Mouse (Mus musculus) hindbrain, embryonic 16.5 days (tissue): ENCODE results near the gene Myo19. TPM values are rescaled to one million over a fixed set of nuclear protein-coding genes. Genes with fewer than 3 reads are reported as not detected.

ENCODE experiments used
- ATAC-seq: fragments of 200-750 bp; cut with Nextera tagmentation; 2 replicates; pipeline ENCODE4 v1.8.0; 2017; ENCODE audit warnings: moderate TSS enrichment, moderate library complexity
- H3K27ac ChIP-seq: fragments of 300-500 bp; sonication (generic); 2 replicates; pipeline ENCODE4 v1.5.1; 2014; ENCODE audit warnings: low read depth, mild to moderate bottlenecking, control low read depth, low read length, moderate library complexity
- H3K27me3 ChIP-seq: fragments of 300-500 bp; sonication (generic); replicated peaks from 2 replicates; pipeline ENCODE4 v1.6.1; 2014; ENCODE audit warnings: low read length; ENCODE audit not compliant: control insufficient read depth, insufficient read depth
- H3K36me3 ChIP-seq: fragments of 300-500 bp; sonication (generic); 2 replicates; pipeline ENCODE4 v1.6.1; 2014; ENCODE audit warnings: mild to moderate bottlenecking, low read length, moderate library complexity, mixed read lengths; ENCODE audit not compliant: control insufficient read depth, insufficient read depth
- H3K4me1 ChIP-seq: fragments of 300-500 bp; sonication (generic); 2 replicates; pipeline ENCODE4 v1.6.1; 2014; ENCODE audit warnings: low read depth, low read length; ENCODE audit not compliant: control insufficient read depth, insufficient read depth
- H3K4me2 ChIP-seq: fragments of 300-500 bp; sonication (generic); 2 replicates; pipeline ENCODE4 v1.6.1; 2014; ENCODE audit warnings: mild to moderate bottlenecking, low read length, control low read depth, moderate library complexity
- H3K4me3 ChIP-seq: fragments of 300-500 bp; sonication (generic); 2 replicates; pipeline ENCODE4 v1.5.1; 2014; ENCODE audit warnings: mild to moderate bottlenecking, low read length, control low read depth, moderate library complexity
- H3K9ac ChIP-seq: fragments of 300-500 bp; sonication (generic); 2 replicates; pipeline ENCODE4 v1.6.1; 2014; ENCODE audit warnings: low read depth, mild to moderate bottlenecking, control low read depth, low read length, moderate library complexity
- H3K9me3 ChIP-seq: fragments of 300-500 bp; sonication (generic); 2 replicates; pipeline ENCODE4 v1.6.1; 2014; ENCODE audit warnings: mild to moderate bottlenecking, low read length, moderate library complexity; ENCODE audit not compliant: control insufficient read depth
- WGBS: fragments of 180-500 bp; shearing (Covaris S2); extraction: QIAGEN DNeasy Blood & Tissue Kit; methylation state at CpG from one replicate; pipeline ENCODE4 v1.1.7; 2014; 5-methylcytosine and 5-hydroxymethylcytosine counted together
- polyA plus RNA-seq: library from polyadenylated mRNA; unstranded; fragments of >200 nt; fragmentation: Nextera tagmentation; extraction: Ambion mirVana; gene quantifications from 2 replicates; pipeline ENCODE4 v1.2.1, GENCODE M21; 2015

Myo19 gene
- polyA plus RNA-seq, 1 experiment from 2014 or later = 6.3 TPM

DNA sequence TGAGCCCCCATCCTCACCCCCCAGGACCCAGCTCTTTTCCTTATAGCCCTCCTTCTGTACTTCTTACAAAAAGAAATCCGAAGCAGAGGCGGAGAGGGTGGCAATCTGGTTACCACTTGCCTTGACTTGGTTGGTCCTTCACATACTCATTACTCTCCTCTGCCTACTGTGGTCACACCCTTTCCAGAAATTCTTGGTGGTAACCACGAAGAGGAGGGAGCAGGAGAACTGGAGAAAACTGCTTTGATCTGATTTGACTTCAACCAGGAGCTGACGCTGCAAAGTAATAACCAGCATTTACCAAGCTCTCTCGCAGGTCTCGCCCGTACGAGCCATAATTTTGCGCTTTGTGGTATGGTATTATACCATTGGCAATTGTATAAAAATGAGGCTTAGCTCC lies 1.0 kb downstream of the Myo19 start:
- Histone ChIP-seq H3K27ac (peak overlapping the region; percentile 87), H3K9me3 (no peaks in the 10 kb centered on the region), H3K4me1 (peaks cover 16% of the 10 kb centered on the region), H3K4me3 (peak overlapping the region; percentile 96), H3K4me2 (peak overlapping the region; percentile 71), H3K27me3 (no peaks in the 10 kb centered on the region), H3K36me3 (peaks cover 11% of the 10 kb centered on the region; the same call in 1 of the 2 replicates), H3K9ac (peak overlapping the region; percentile 90)
- 0 out of 2 replicates have a peak, but pooled peaks have one; percentile 1 for ATAC-seq
- WGBS = 63% methylated on average over 9 of the region's 9 CpGs

DNA sequence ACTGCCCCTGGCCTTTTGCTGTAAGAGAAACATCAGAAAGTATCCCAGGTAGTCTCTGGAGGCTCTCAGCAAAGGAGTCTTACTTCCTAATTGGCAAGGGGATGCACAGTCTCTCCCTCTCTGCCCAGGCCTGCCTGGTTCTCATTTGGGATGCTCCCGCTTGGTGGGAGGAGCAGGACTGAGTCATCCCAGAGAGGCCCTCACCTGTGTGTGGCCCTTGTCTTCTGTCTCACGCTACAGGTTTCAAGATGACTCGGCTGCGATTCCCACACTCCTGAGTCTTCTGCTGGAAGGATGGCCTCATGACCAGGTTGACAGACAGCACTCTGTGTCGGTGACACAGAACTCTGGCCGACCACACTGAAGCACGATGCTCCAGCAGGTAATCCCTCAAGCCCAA lies 2.4 kb downstream of the Myo19 start:
- 95% methylated on average over 7 of the region's 7 CpGs for WGBS
- no peaks in the 10 kb centered on the region for H3K9me3 ChIP-seq
- ATAC-seq = no peak
- no peak overlapping the region for H3K4me3 ChIP-seq
- peaks cover 17% of the 10 kb centered on the region; the same call in 1 of the 2 replicates for H3K36me3 ChIP-seq
- H3K27me3 ChIP-seq = no peaks in the 10 kb centered on the region
- no peak overlapping the region for H3K9ac ChIP-seq
- peaks cover 16% of the 10 kb centered on the region for H3K4me1 ChIP-seq
- H3K27ac ChIP-seq = no peak overlapping the region
- H3K4me2 ChIP-seq = no peak overlapping the region

DNA sequence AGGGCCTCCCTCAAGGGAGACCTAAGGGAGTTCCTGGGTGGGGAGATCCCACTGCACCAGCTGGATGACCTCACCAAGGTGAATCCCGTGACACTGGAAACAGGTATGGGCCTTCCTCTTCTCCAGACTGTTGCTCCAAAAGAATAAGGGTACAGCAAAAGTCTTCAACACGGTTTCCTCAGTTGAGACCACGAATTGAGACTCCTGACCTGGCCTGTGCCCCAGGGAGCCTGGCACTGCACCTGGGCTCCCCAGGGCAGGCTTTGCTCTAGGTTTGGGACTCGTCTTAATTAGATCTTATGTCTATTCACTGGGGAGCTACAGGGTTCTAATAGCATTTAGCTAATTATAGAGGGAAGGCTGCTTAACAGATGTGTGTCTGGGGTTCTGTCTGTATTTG lies 5.3 kb downstream of the Myo19 start:
- no peak overlapping the region for H3K4me2 ChIP-seq
- H3K27ac ChIP-seq = no peak overlapping the region
- H3K9ac ChIP-seq = no peak overlapping the region
- ATAC-seq = no peak
- no peak overlapping the region for H3K4me3 ChIP-seq
- WGBS = 89% methylated on average over 4 of the region's 4 CpGs
- peaks cover 32% of the 10 kb centered on the region for H3K36me3 ChIP-seq
- H3K4me1 ChIP-seq = peaks cover 9% of the 10 kb centered on the region
- H3K27me3 ChIP-seq = no peaks in the 10 kb centered on the region
- H3K9me3 ChIP-seq = no peaks in the 10 kb centered on the region

DNA sequence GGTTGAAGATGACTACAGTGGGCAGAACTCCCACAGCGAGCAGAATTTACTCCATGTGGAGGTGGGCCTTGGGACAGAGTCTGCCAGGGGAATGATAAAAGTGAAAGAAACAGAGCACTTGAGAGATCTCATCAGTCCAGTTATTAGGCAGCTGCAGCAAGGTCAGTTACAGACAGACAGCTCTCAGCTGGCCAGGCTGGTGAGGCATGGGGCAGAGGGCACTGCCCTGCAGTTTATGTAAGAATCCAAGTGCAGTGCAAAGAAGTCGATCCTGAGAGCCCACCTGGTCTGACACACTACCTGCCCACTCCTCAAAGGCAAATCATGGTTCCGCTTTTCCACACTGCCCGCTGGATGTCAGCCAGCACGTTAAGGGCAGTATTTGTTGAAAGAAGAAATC lies 6.3 kb downstream of the Myo19 start:
- Histone ChIP-seq H3K4me3 (no peak overlapping the region), H3K9me3 (no peaks in the 10 kb centered on the region), H3K36me3 (peaks cover 32% of the 10 kb centered on the region), H3K4me2 (no peak overlapping the region), H3K27ac (no peak overlapping the region), H3K4me1 (peaks cover 3% of the 10 kb centered on the region), H3K27me3 (no peaks in the 10 kb centered on the region), H3K9ac (no peak overlapping the region; the same call in 1 of the 2 replicates)
- 94% methylated on average over 5 of the region's 5 CpGs for WGBS
- ATAC-seq = no peak

DNA sequence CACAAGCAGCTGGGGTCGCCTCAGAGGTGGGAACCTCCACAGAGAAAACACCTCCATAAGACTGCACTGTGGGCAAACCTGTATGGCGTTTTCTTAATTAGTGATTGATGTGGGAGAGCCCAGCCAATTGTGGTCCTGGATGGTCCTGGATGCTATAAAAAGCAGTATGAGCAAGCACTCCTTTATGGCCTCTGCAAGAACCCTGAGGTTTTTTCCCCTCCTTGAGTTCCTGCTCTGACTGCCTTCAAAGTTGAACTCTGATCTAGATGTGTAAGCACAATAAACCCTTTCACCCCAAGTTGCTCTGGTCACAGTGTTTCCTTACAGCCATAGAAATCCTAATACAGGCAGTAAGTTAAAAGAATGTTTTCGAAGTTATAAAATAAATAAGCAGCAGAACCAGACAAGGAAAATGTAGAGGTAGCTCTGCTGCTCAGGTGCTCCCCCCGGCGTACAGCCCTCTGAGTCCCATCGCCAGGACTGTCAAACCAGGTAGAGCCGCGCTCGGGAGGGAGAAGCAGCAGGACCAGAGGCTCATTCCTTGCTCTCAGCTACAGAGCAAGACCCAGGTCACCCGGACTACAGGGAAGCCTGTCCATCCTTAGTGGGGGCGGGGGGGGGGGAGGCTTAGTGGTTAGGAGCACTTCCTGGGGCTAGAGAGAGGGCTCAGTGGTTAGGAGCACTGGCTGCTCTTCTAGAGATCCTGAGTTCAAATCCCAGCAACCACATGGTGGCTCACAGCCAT lies 7.0 kb downstream of the Myo19 start:
- peaks cover 32% of the 10 kb centered on the region for H3K36me3 ChIP-seq

DNA sequence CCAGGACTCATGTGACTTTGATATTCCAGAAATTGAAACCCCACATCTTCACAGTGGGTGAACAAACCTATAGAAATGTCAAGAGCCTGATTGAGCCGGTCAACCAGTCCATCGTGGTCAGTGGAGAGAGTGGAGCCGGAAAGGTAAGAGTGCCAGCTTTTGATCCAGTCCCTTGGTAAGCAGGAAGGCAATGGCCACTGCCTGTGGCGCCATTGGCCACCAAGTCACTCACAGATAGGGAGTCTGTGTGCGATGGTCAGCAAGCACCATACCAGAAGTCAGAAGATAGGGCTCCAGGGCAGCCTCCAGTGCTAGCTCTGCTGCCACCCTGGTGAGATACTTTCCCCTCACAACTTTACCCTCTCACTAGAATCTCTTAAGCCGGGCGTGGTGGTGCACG lies 8.1 kb downstream of the Myo19 start:
- Histone ChIP-seq H3K36me3 (peaks cover 32% of the 10 kb centered on the region), H3K27ac (no peak overlapping the region), H3K9ac (no peak overlapping the region), H3K4me1 (no peaks in the 10 kb centered on the region), H3K4me2 (no peak overlapping the region), H3K9me3 (no peaks in the 10 kb centered on the region), H3K27me3 (no peaks in the 10 kb centered on the region), H3K4me3 (no peak overlapping the region)
- WGBS = 96% methylated on average over 8 of the region's 8 CpGs
- no peak for ATAC-seq

More for the DNA sequence above, 7.0 kb downstream of the Myo19 start:
- no peaks in the 10 kb centered on the region for H3K9me3 ChIP-seq
- H3K9ac ChIP-seq = no peak overlapping the region
- ATAC-seq = no peak
- H3K27me3 ChIP-seq = no peaks in the 10 kb centered on the region
- no peak overlapping the region for H3K4me2 ChIP-seq
- no peaks in the 10 kb centered on the region for H3K4me1 ChIP-seq
- whole genome bisulfite sequencing = 85% methylated on average over 11 of the region's 11 CpGs
- H3K4me3 ChIP-seq = no peak overlapping the region
- H3K27ac ChIP-seq = no peak overlapping the region

DNA sequence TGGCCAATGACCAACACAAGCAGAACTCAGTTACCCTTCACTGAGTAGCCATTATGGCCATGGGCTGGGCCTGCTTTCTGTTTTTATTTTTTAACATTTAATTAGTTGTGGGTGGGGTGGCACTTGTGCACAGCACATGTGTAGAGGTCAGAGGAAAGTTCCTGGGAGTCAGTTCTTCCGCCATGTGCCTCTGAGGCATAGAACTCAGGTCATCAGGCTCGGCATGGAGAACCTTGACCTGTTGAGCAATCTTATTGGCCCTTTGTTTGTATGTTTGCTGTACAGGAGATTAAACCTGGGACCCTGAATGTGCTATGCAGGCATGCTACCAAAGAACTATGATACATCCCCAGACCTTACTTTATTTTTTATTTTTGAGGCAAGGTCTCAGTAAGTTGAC lies 9.5 kb downstream of the Myo19 start:
- Histone ChIP-seq H3K4me1 (no peaks in the 10 kb centered on the region), H3K4me3 (no peak overlapping the region), H3K4me2 (no peak overlapping the region), H3K27me3 (no peaks in the 10 kb centered on the region), H3K9me3 (no peaks in the 10 kb centered on the region), H3K9ac (no peak overlapping the region), H3K36me3 (peaks cover 33% of the 10 kb centered on the region), H3K27ac (no peak overlapping the region)
- no peak for ATAC-seq
- WGBS = 96% methylated on average over 2 of the region's 2 CpGs

DNA sequence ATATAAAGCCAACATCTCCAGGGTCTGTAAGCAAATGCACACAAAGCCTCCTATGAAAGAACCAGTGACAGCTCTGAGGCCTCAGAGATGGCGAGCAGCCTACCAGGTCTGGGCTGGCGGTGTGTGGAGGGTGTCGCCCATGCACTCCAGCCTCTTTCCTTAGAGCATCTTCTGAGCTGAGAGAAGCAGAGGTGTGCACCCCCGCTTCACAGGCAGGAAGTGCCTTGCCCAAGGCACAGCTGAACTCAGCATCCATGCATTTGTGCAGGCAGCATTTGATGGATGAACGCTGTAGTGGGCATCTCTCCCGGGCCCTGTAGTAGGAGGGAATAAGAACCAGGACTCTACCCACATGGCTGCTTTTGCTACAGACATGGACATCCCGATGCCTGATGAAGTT lies 11.8 kb downstream of the Myo19 start:
- Histone ChIP-seq H3K9ac (no peak overlapping the region), H3K36me3 (peaks cover 26% of the 10 kb centered on the region), H3K4me3 (no peak overlapping the region), H3K4me1 (no peaks in the 10 kb centered on the region), H3K9me3 (no peaks in the 10 kb centered on the region), H3K4me2 (no peak overlapping the region), H3K27ac (no peak overlapping the region), H3K27me3 (no peaks in the 10 kb centered on the region)
- 96% methylated on average over 7 of the region's 7 CpGs for WGBS
- ATAC-seq = no peak

DNA sequence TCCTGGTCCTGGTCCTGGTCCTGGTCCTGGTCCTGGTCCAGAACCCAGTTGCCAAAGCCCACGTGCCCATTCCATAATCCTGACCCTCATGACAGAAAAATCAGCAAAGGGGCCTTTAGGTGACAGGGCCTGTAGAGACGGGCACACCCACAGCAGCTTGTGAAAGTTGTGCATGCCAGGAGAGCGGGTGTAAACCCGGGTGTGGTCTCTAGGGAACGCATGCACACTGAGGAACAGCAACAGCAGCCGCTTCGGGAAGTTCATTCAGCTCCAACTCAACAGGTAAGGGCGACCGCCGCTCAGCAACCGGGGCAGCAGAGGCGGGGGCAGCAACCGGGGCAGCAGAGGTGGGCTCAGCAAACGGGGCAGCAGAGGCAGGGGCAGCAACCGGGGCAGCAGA lies 13.2 kb downstream of the Myo19 start:
- Histone ChIP-seq H3K4me2 (no peak overlapping the region), H3K4me1 (no peaks in the 10 kb centered on the region), H3K9ac (no peak overlapping the region), H3K36me3 (peaks cover 24% of the 10 kb centered on the region), H3K4me3 (no peak overlapping the region), H3K27me3 (no peaks in the 10 kb centered on the region), H3K27ac (no peak overlapping the region), H3K9me3 (no peaks in the 10 kb centered on the region)
- ATAC-seq = no peak
- 95% methylated on average over 14 of the region's 15 CpGs for WGBS
